Mouse (Mus musculus) neural tube, embryonic 13.5 days (tissue): ENCODE measurements around the gene Pced1b. TPM values are rescaled to one million over a fixed set of nuclear protein-coding genes. Genes with fewer than 3 reads are reported as not detected.
"Not testable (repeated sequence)": the region's sequence is repeated elsewhere in the genome, so short reads cannot be mapped to it uniquely, and the experiment has no call there.

Experiments
- ATAC-seq: fragments of 200-750 bp; cut with Nextera tagmentation; 2 replicates; pipeline ENCODE4 v1.8.0; 2017; ENCODE audit warnings: low read depth, mild to moderate bottlenecking, moderate TSS enrichment, moderate library complexity
- H3K27ac ChIP-seq: fragments of 300-500 bp; sonication (generic); replicated peaks from 2 replicates; pipeline ENCODE4 v1.5.1; 2015; ENCODE audit warnings: moderate library complexity, mild to moderate bottlenecking, inconsistent platforms
- H3K27me3 ChIP-seq: fragments of 300-500 bp; sonication (generic); 2 replicates; pipeline ENCODE4 v1.6.1; 2015; ENCODE audit warnings: mild to moderate bottlenecking, inconsistent platforms
- H3K36me3 ChIP-seq: fragments of 300-500 bp; sonication (generic); 2 replicates; pipeline ENCODE4 v1.6.1; 2015; ENCODE audit warnings: mild to moderate bottlenecking, inconsistent platforms
- H3K4me1 ChIP-seq: fragments of 300-500 bp; sonication (generic); replicated peaks from 2 replicates; pipeline ENCODE4 v1.6.1; 2015; ENCODE audit warnings: inconsistent platforms
- H3K4me2 ChIP-seq: fragments of 300-500 bp; sonication (generic); 2 replicates; pipeline ENCODE4 v1.6.1; 2015; ENCODE audit warnings: inconsistent platforms, mild to moderate bottlenecking, moderate library complexity
- H3K4me3 ChIP-seq: fragments of 300-500 bp; sonication (generic); 2 replicates; pipeline ENCODE4 v1.5.1; 2015; ENCODE audit warnings: mild to moderate bottlenecking, inconsistent platforms
- H3K9ac ChIP-seq: fragments of 300-500 bp; sonication (generic); 2 replicates; pipeline ENCODE4 v1.6.1; 2015; ENCODE audit warnings: moderate library complexity, mild to moderate bottlenecking, inconsistent platforms
- H3K9me3 ChIP-seq: fragments of 300-500 bp; sonication (generic); 2 replicates; pipeline ENCODE4 v1.6.1; 2016; ENCODE audit warnings: inconsistent platforms
- WGBS: fragments of 180-500 bp; shearing (Covaris S2); methylation state at CpG from one replicate; pipeline ENCODE4 v1.1.7; 2015; 5-methylcytosine and 5-hydroxymethylcytosine counted together
- polyA plus RNA-seq: library from polyadenylated mRNA; unstranded; fragments of >200 nt; fragmentation: Nextera tagmentation; extraction: Ambion mirVana; gene quantifications from 2 replicates; pipeline ENCODE4 v1.2.1, GENCODE M21; 2015

Pced1b gene
- polyA plus RNA-seq, 1 experiment from 2014 or later, result 3.1 TPM

GRCm38 (mm10) chr15:97350528-97350927 lies 103.6 kb downstream of the Pced1b start:
- no peaks in the 10 kb centered on the region for H3K9me3 ChIP-seq
- no peak overlapping the region for H3K4me2 ChIP-seq
- no peaks in the 10 kb centered on the region for H3K4me1 ChIP-seq
- no peaks in the 10 kb centered on the region for H3K36me3 ChIP-seq
- no peak overlapping the region for H3K4me3 ChIP-seq
- 86% methylated on average over 4 of the region's 4 CpGs for WGBS
- H3K27ac ChIP-seq, result no peak overlapping the region
- no peak for ATAC-seq
- H3K9ac ChIP-seq, result no peak overlapping the region
- H3K27me3 ChIP-seq, result no peaks in the 10 kb centered on the region

DNA sequence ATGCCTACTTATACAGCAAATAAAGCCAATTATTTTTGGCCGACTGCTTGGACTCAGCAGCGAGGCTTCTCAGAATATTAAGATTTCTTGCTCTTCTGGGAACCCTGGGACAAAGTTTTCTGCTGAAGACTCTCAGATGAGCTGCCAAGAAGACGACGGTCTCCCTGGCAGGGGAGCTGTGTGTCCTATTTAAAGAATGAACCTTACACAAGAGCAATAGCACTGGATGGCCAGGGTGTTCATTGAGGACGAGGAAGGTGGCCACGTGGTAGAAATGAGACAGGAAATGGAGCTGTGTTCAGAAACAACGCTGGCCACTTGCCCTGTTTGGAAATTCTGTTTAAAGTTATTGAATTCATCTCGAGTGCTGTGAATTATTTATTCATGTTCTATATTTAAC lies 104.1 kb downstream of the Pced1b start:
- Histone ChIP-seq H3K4me1 (no peaks in the 10 kb centered on the region), H3K9ac (no peak overlapping the region), H3K4me3 (no peak overlapping the region), H3K4me2 (no peak overlapping the region), H3K36me3 (no peaks in the 10 kb centered on the region), H3K27ac (no peak overlapping the region), H3K9me3 (no peaks in the 10 kb centered on the region), H3K27me3 (no peaks in the 10 kb centered on the region)
- 68% methylated on average over 8 of the region's 8 CpGs for WGBS
- ATAC-seq, result no peak

GRCm38 (mm10) chr15:97351681-97352080 lies 104.8 kb downstream of the Pced1b start:
- no peak overlapping the region for H3K4me2 ChIP-seq
- H3K4me3 ChIP-seq, result no peak overlapping the region
- no peaks in the 10 kb centered on the region for H3K4me1 ChIP-seq
- H3K36me3 ChIP-seq, result no peaks in the 10 kb centered on the region
- ATAC-seq, result no peak
- no peak overlapping the region for H3K9ac ChIP-seq
- no peak overlapping the region for H3K27ac ChIP-seq
- WGBS, result 91% methylated on average over 5 of the region's 5 CpGs
- no peaks in the 10 kb centered on the region for H3K9me3 ChIP-seq
- H3K27me3 ChIP-seq, result no peaks in the 10 kb centered on the region

DNA sequence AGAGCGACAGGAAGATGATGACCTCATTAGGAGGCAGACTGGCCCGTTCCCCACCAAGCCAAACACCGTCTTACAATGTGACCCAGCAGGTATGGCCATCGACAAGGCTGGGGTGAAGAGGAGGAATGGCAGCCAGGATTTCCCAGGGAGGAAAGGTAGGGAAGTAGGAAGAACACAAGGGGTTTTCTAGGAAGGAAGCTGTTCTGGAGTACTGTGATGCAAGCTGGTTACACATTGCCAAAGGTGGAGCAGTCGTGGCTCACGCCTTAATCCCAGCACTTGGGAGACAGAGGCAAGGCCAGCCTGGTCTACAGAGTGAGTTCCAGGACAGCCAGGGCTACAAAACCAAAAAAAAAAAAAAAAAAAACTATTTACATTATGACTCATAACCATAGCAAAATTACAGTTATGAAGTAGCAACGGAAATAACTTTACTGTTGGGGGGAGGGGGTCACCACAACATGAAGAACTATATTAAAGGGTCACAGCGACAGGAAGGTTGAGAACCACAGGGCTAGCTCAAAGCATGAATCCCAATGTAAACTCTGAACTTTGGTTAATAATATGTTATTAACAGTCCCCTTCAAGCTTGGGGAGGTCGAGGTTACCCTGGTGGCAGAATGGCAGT lies 108.9 kb downstream of the Pced1b start:
- Histone ChIP-seq H3K36me3 (no peaks in the 10 kb centered on the region), H3K4me1 (peaks cover 9% of the 10 kb centered on the region), H3K9me3 (no peaks in the 10 kb centered on the region), H3K4me2 (no peak overlapping the region), H3K9ac (no peak overlapping the region), H3K27ac (no peak overlapping the region), H3K27me3 (no peaks in the 10 kb centered on the region), H3K4me3 (no peak overlapping the region)
- WGBS, result 89% methylated on average over 9 of the region's 9 CpGs
- ATAC-seq, result no peak

GRCm38 (mm10) chr15:97357016-97357415 lies 110.1 kb downstream of the Pced1b start:
- Histone ChIP-seq H3K9me3 (no peaks in the 10 kb centered on the region), H3K4me3 (no peak overlapping the region), H3K36me3 (no peaks in the 10 kb centered on the region), H3K27me3 (no peaks in the 10 kb centered on the region), H3K9ac (no peak overlapping the region), H3K4me1 (peaks cover 9% of the 10 kb centered on the region), H3K27ac (peak overlapping the region; percentile 24; the same call in 1 of the 2 replicates), H3K4me2 (no peak overlapping the region)
- no peak for ATAC-seq
- 76% methylated on average over 1 of the region's 1 CpGs for WGBS

DNA sequence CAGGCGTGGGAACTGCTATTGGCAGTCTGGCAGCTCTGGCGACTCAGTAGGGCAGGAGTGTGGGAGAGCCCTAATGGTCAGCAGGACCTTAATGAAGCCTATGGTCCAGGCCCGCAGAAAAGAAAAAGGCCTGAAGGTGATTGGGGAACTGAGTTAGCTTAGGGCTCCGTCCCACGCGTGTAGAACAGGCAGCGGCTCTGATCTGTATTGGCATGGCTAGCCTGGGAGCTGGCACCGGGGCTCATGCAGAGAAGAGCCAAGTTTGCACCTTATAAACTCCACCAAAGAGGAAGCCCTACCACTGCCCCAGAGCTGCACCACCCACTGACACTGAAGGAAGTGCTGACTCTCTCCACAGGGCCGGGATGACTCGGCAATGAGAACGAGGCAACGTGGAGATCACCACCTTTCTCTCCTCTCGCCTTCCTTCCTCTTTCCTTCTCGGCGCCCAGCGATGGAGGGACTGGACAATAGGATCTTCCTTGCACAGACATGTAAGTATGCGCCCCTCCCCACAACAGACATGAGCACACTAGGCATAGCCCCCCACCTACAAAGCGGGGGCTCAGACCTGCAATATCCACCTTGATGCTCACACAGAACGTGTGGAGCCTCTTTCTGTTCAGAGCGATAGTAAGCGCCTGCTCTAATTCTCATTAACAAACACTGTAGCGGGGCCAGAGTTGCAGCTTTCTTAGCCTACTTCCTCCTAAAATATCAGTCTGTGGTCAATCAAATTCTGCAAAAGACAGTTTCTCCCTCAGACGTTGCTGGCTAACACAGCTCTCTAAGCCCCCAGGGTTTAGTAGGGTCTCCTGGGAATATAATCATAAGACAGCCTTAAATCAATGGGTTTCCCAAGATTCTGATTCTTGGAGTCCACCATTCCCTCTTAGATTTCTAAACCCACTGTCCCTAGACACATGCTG lies 114.2 kb downstream of the Pced1b start:
- Histone ChIP-seq H3K4me2 (no peak overlapping the region), H3K4me1 (peaks cover 9% of the 10 kb centered on the region), H3K4me3 (no peak overlapping the region), H3K9ac (no peak overlapping the region), H3K27ac (no peak overlapping the region), H3K27me3 (no peaks in the 10 kb centered on the region), H3K9me3 (no peaks in the 10 kb centered on the region), H3K36me3 (no peaks in the 10 kb centered on the region)
- no peak for ATAC-seq
- WGBS, result 80% methylated on average over 23 of the region's 23 CpGs

GRCm38 (mm10) chr15:97361771-97362171 lies 114.9 kb downstream of the Pced1b start:
- H3K9ac ChIP-seq, result no peak overlapping the region
- 75% methylated on average over 8 of the region's 8 CpGs for WGBS
- no peaks in the 10 kb centered on the region for H3K9me3 ChIP-seq
- H3K36me3 ChIP-seq, result no peaks in the 10 kb centered on the region
- no peak overlapping the region for H3K27ac ChIP-seq
- no peak for ATAC-seq
- H3K4me1 ChIP-seq, result peaks cover 9% of the 10 kb centered on the region
- no peak overlapping the region for H3K4me3 ChIP-seq
- no peak overlapping the region for H3K4me2 ChIP-seq
- no peaks in the 10 kb centered on the region for H3K27me3 ChIP-seq

GRCm38 (mm10) chr15:97364271-97364670 lies 117.4 kb downstream of the Pced1b start:
- H3K4me2 ChIP-seq, result not testable (repeated sequence)
- 91% methylated on average over 3 of the region's 3 CpGs for WGBS

GRCm38 (mm10) chr15:97364968-97365367 lies 118.1 kb downstream of the Pced1b start:
- H3K4me3 ChIP-seq, result no peak overlapping the region
- H3K4me1 ChIP-seq, result no peaks in the 10 kb centered on the region
- no peak overlapping the region for H3K9ac ChIP-seq
- no peaks in the 10 kb centered on the region for H3K36me3 ChIP-seq
- no peak overlapping the region for H3K4me2 ChIP-seq
- WGBS, result 95% methylated on average over 8 of the region's 8 CpGs
- H3K27ac ChIP-seq, result no peak overlapping the region
- ATAC-seq, result no peak
- no peaks in the 10 kb centered on the region for H3K27me3 ChIP-seq
- H3K9me3 ChIP-seq, result no peaks in the 10 kb centered on the region

More at GRCm38 (mm10) chr15:97364271-97364670, 117.4 kb downstream of the Pced1b start:
- not testable (repeated sequence) for H3K9ac ChIP-seq, H3K27ac ChIP-seq, H3K4me1 ChIP-seq, H3K4me3 ChIP-seq, H3K36me3 ChIP-seq, H3K9me3 ChIP-seq, H3K27me3 ChIP-seq, ATAC-seq

DNA sequence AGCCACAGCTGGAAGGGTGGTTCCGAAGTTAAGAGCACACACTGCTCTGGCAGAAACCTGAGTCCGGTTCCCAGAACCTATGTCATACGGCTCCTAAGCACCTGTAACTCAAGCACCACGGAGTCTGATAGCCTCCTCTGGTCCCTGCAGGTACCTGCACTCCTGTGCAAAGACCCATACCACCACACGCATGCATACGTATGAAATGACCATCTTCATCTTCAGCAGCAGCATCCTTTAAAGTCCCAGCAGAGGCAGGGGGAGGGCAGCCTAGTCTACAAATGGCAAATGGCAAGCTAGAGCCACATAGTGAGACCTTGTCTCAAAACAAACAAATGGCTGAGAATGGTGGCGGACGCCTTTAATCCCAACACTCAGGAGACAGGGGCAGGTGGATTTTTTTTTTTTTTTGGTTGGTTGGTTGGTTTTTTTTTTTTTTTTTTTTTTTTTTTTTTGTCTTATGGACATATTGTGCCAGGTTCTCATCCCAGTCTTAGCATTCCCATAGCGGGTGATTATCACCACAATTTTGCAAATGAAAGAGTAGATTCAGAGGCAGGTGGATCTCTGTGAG lies 121.2 kb downstream of the Pced1b start:
- H3K9ac ChIP-seq, result no peak overlapping the region
- no peak for ATAC-seq
- peaks cover under 1% of the 10 kb centered on the region; the same call in 1 of the 2 replicates for H3K4me1 ChIP-seq
- WGBS, result 96% methylated on average over 9 of the region's 9 CpGs
- H3K4me2 ChIP-seq, result no peak overlapping the region
- no peak overlapping the region for H3K27ac ChIP-seq
- no peaks in the 10 kb centered on the region for H3K36me3 ChIP-seq
- H3K4me3 ChIP-seq, result no peak overlapping the region
- no peaks in the 10 kb centered on the region for H3K27me3 ChIP-seq
- H3K9me3 ChIP-seq, result no peaks in the 10 kb centered on the region

DNA sequence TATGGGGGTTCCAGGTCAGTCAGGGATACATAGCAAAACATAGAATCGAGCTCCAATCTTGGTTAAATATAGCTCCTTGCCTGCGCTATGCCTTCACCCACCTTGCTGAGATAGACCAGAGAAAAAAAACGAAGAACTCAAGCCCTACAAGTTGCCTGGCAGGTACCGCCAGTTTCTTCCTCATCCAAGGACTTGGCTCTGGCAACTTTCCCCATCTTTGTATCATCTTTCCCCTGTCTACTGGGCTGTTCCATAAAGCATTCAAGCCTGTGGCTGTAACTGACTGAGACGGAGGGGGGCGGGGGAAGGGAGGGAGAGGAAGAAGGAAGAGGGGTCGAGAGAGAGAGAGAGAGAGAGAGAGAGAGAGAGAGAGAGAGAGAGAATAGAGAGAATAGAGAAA lies 121.7 kb downstream of the Pced1b start:
- WGBS, result 85% methylated on average over 7 of the region's 7 CpGs
- Histone ChIP-seq H3K27ac (no peak overlapping the region), H3K36me3 (no peaks in the 10 kb centered on the region), H3K4me3 (no peak overlapping the region), H3K4me2 (no peak overlapping the region), H3K9ac (no peak overlapping the region), H3K27me3 (no peaks in the 10 kb centered on the region), H3K9me3 (no peaks in the 10 kb centered on the region), H3K4me1 (peaks cover 6% of the 10 kb centered on the region)
- ATAC-seq, result no peak

DNA sequence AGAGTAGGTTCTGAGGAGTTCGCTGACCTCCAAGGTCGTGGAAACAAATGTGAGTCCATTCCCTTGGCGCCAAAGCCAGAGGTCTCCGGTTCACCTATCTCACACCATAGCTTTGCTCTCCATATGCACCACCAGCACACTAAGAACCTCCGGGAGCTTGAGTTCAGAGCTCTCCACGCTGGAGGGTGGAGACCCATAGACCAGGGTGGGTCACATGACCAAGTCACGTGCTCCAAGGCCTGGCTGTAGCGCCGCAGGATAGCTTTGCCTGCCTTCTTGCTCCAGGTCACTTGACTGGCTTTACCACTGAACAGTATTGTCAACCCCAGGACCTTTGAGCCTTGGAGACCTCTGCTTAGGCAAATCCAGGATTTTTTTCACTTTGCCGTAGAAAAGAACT lies 122.2 kb downstream of the Pced1b start:
- H3K9ac ChIP-seq, result no peak overlapping the region
- 88% methylated on average over 10 of the region's 10 CpGs for WGBS
- ATAC-seq, result no peak
- no peak overlapping the region for H3K27ac ChIP-seq
- no peaks in the 10 kb centered on the region for H3K9me3 ChIP-seq
- H3K27me3 ChIP-seq, result no peaks in the 10 kb centered on the region
- no peak overlapping the region for H3K4me3 ChIP-seq
- no peaks in the 10 kb centered on the region for H3K36me3 ChIP-seq
- peaks cover 8% of the 10 kb centered on the region for H3K4me1 ChIP-seq
- H3K4me2 ChIP-seq, result no peak overlapping the region
